Mouse (Mus musculus) cortical plate, adult 2 months (tissue): ENCODE results near the gene Serpine1. TPM values are rescaled to one million over a fixed set of nuclear protein-coding genes. Genes with fewer than 3 reads are reported as not detected.

ENCODE experiments used
- H3K27ac ChIP-seq: fragments of 200-500 bp; 2 replicates; pipeline ENCODE4 v1.5.1; 2012; ENCODE audit warnings: low read length, control low read depth, inconsistent platforms; ENCODE audit not compliant: insufficient read depth
- H3K4me1 ChIP-seq: fragments of 200-500 bp; 2 replicates; pipeline ENCODE4 v1.6.1; 2011; ENCODE audit warnings: low read length; ENCODE audit not compliant: control insufficient read depth, insufficient read depth
- H3K4me3 ChIP-seq: fragments of 200-500 bp; 2 replicates; pipeline ENCODE4 v1.5.1; 2011; ENCODE audit warnings: mild to moderate bottlenecking, low read length, control low read depth; ENCODE audit not compliant: insufficient read depth
- CTCF ChIP-seq: fragments of 200-500 bp; IDR thresholded peaks from 2 replicates; pipeline ENCODE4 v1.5.1; 2011; ENCODE audit warnings: mild to moderate bottlenecking, control low read depth, low read length; ENCODE audit not compliant: insufficient read depth; ENCODE audit errors: extremely low read depth
- POLR2A ChIP-seq: fragments of 200-500 bp; IDR thresholded peaks from 2 replicates; pipeline ENCODE4 v1.6.1; 2011; ENCODE audit warnings: mild to moderate bottlenecking, low read length, control low read depth; ENCODE audit not compliant: insufficient read depth; ENCODE audit errors: extremely low read depth
- polyA plus RNA-seq: library from polyadenylated mRNA; depleted of rRNA; stranded (reverse); fragments of >200 nt; gene quantifications from 2 replicates; pipeline ENCODE4 v1.2.3, GENCODE M21; 2012

Serpine1 gene
- polyA plus RNA-seq, 1 experiment: 0.54 TPM

DNA sequence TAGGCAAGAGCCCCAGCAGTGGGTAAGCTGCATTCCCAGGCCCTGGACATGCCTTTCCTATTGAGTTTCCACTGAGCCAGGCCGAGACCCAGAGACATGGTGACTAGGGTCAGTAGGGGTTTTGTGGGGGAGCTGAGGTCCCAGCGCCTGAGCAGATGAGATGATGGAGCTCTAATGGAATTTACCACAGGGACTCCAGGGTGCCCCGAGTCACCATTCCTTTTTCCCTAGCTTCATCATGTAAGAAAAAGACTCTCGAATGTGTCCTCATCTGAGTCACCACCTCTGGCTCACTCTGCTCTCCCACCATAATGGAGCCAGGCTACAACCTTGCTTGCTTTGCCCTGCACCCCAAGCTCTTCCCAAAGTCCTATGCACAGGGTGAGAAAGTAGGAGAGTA, 11.0 kb upstream of the Serpine1 start:
- no peak overlapping the region for H3K27ac ChIP-seq
- H3K4me3 ChIP-seq: no peak overlapping the region
- TF ChIP-seq POLR2A: no peak
- no peak for TF ChIP-seq CTCF
- H3K4me1 ChIP-seq: no peaks in the 10 kb centered on the region

DNA sequence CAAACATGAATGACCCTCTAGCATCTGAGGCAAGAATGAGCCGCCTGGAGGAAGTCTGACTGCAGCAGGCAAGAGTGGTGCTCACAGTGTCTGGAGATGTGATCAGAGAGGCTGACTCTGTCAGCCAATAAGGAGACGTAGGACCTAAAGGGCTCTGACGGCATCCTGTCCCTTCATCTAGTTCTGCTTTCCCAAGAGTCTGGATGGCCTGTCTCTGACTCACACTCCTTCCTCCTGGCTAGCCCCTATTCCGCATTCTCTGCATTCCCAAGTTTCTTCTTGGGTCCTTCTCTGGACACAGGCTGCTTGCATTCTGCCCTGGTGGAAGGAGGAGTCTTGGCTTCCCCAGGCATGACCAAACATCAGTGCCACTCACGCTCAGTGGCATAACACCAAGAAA, 7.8 kb upstream of the Serpine1 start:
- H3K4me3 ChIP-seq: no peak overlapping the region
- H3K4me1 ChIP-seq: peaks cover 3% of the 10 kb centered on the region; the same call in 1 of the 2 replicates
- TF ChIP-seq POLR2A (no peak), CTCF (no peak)
- no peak overlapping the region; the same call in 1 of the 2 replicates for H3K27ac ChIP-seq

DNA sequence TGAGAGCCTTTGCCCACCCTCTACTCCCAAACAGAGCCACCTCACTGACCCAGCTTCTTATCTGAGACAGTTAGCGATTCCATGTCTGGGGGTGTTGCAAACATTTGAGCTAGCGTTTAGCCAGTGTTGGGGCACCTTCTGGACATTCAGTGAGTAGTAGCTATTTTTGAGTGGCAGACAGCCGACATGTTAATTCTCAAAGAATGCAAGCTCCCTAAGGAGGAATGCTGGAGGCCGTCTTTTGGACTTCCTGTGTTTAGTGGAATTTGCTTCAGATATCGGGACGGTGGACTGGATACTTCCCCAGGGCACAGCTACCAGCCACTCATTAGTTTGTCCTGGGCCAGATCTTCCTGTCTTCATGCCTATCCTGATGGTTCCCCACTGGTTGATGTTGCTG, 6.5 kb upstream of the Serpine1 start:
- no peak overlapping the region for H3K4me3 ChIP-seq
- no peak for TF ChIP-seq POLR2A
- no peak for TF ChIP-seq CTCF
- H3K27ac ChIP-seq: no peak overlapping the region
- peaks cover 3% of the 10 kb centered on the region; the same call in 1 of the 2 replicates for H3K4me1 ChIP-seq

DNA sequence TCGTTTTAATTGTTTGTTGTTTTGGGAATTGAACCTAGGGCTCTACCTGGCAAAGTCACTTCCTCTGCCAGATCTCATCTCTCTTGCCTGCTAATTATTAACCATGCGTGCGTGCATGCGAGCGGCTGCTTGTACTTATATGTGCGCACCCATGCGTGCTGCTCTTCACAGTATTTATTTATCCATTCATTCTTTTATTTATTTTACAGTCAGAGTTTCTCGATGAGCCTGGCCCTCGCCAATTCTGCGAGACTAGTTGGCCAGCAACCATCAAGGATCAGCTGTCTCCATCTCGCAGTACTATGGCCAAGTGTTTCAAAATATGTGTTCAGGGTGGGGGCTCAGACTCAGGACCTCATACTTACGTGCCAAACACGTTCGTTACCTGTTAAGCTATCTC, 6.0 kb upstream of the Serpine1 start:
- H3K4me3 ChIP-seq: no peak overlapping the region
- H3K4me1 ChIP-seq: peaks cover 3% of the 10 kb centered on the region; the same call in 1 of the 2 replicates
- H3K27ac ChIP-seq: no peak overlapping the region
- TF ChIP-seq POLR2A (no peak), CTCF (no peak)

DNA sequence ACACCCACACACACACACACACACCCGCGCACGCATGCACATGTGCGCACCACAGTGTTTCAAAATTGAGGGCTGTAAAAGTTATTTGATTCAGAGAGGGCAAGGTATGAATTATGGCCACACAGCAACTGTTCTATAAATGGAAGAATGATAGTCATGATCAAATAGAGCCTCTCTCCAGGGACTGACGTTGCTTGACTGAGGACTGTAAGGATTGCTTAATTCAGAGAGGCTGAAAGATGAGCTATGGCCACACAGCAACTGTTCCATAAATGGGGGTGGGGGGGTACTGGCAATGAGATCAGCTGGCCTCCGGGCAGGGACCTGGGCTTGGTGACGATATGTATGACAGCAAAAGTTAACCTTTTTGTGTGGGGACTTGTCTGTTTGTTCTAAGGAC, 5.1 kb upstream of the Serpine1 start:
- no peak overlapping the region for H3K27ac ChIP-seq
- TF ChIP-seq CTCF (no peak), POLR2A (no peak)
- H3K4me3 ChIP-seq: no peak overlapping the region
- H3K4me1 ChIP-seq: peaks cover 3% of the 10 kb centered on the region; the same call in 1 of the 2 replicates

DNA sequence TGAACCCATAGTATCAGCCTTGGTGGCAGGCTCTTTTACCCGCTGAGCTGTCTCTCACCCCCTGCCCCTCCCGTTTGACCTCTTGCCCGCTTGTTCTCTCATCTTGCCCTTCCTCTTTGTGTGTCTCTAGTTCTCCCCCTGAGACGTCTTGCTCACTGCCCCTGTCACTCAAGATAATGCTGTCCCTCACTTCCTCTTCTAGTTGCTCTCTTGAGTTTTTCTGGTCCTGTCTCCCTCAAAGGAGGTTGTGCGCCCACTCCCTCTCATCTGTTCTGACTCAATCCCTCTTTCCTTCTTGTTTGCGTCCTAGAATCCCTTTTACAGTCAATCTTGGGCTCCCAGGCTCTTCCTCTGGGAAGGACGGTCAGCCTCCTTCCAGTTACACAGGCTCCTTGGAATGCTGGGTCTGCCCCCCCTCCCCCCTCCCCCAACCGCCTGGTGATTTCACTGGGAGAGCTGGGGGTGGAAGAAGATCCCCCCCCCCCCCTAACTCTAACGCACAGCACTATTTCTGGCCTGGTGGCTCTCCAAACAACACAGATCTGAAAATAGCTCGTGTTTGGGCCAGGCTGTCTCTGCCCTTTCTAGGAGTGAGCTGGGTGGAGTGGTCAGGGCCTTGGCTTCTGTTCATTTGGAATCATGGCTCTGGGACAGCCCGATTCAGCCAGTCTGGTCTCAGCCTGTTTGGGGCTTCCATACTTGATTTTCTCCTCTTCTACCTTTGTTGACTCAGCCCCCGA, 4.3 kb upstream of the Serpine1 start:
- Histone ChIP-seq H3K4me3 (no peak overlapping the region), H3K27ac (no peak overlapping the region), H3K4me1 (peaks cover 3% of the 10 kb centered on the region)
- TF ChIP-seq CTCF: no peak
- no peak for TF ChIP-seq POLR2A

DNA sequence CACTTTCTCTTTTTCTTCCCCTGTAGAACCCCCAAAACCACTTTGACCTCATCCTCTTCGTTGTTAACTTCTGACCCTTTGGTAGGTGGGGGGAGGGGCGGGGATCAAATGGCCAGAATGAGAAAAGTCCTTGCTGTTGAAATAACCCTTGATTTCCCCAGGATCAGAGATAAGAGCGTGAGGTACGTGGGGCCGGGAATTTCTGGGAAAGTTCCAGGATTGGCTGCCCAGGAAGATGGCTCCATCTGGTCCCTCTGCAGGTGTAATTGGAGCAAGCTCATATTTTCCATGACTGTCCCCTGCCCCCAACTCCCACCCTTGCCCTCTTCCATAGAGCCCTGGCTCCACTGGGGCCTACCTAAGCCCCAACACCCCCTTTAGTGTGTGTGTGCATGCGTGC, 3.7 kb upstream of the Serpine1 start:
- Histone ChIP-seq H3K4me1 (peaks cover 3% of the 10 kb centered on the region), H3K4me3 (no peak overlapping the region), H3K27ac (no peak overlapping the region)
- TF ChIP-seq CTCF: no peak
- TF ChIP-seq POLR2A: no peak

DNA sequence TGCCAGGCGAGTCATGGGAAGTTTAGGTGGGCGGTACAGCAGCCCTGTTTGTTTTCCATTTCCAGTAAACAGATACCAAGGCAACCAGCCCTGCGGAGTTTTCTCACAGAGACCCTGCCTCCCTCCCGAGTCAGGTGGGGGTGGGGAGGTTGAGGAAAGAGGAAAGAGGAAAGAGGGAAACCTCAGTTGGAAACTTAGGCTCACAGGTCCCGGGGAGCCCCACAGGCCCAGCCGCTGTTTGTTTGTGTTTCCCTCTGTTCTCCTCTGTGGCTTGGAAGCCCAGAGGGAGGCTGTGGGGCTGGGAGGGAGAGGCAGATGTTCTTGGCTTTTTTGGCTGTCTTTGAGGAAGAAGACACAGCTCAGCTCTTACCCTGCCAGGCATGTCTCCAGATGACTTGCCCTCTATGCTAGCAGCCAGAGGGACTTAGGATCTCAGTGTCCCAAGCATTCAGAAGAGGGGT, 2.2 kb upstream of the Serpine1 start:
- TF ChIP-seq POLR2A (no peak), CTCF (no peak)
- H3K4me3 ChIP-seq: no peak overlapping the region
- peaks cover 3% of the 10 kb centered on the region for H3K4me1 ChIP-seq
- H3K27ac ChIP-seq: no peak overlapping the region

DNA sequence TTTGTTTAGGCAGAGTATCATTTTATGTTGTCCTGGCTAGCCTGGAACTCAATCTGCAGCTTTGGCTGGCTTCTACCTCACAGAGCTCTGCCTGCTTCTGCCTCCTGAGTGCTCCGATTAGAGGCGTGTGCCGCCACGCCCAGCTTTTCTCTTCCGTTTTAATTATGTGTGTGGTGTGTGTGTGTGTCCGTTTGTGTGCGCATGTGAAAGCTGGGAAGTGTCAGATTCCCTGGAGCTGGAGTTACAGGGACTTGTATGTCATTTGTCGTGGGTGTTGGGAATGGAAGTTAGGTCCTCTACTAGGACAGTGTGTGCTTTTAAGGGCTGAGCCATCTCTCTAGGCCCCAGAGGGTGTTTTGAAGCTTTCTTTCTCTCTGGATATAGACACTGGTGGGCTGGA, 1.1 kb upstream of the Serpine1 start:
- Histone ChIP-seq H3K27ac (no peak overlapping the region), H3K4me3 (no peak overlapping the region), H3K4me1 (peaks cover 3% of the 10 kb centered on the region)
- TF ChIP-seq POLR2A (no peak), CTCF (no peak)

DNA sequence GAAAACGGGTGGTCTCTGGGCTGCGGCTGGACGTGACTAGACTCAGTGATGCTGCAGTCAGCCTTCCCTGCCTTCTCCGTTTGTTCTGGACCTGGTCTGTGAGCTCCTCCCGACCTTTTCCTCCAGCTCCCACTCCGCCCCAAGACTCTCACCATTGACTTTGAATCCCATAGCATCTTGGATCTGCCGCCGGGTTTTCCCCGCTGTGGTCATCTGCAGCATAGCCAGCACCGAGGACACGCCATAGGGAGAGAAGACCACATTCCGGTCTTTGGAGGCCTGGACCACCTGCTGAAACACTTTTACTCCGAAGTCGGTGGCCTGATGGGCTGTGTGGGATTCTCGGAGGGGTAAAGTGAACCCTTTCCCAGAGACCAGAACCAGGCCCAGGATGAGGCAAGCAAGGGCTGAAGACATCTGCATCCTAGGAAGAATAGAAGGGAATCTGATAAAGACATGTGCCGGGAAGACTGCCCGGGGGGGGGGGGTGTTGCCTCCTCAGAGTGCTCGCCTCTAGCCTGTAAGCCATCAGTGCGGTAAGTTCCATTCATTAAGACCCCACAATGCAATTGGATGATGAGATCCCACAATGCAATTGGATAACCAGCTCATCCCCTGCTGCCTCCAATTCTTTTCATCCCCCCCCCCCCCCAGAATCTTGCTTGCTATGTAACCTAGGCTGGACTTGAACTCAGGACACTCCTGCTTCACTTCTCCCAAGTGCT, 1.0 kb downstream of the Serpine1 start:
- TF ChIP-seq POLR2A (no peak), CTCF (no peak)
- no peak overlapping the region for H3K27ac ChIP-seq
- H3K4me3 ChIP-seq: no peak overlapping the region
- H3K4me1 ChIP-seq: peaks cover 2% of the 10 kb centered on the region

DNA sequence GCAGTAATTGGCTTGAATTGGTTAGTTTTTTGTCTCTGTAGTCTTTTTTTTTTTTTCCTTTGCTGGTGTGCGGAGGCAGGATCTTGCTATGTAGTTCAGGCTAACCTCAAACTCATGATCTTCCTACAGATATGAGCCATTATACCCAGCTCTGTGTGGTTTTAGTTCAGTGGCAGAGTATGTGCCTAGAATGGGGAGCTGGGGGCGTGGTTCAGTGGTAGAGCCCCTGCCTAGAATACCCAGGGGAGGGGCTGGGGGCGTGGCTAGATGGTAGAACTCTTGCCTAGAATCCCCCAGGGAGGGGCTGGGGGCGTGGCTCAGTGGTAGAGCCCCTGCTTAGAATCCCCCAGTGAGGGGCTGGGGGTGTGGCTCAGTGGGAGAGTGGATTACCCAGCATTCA, 3.4 kb downstream of the Serpine1 start:
- TF ChIP-seq CTCF: no peak
- no peak for TF ChIP-seq POLR2A

More for the DNA sequence above, 3.4 kb downstream of the Serpine1 start:
- Histone ChIP-seq H3K4me1 (no peaks in the 10 kb centered on the region; the same call in 1 of the 2 replicates), H3K27ac (no peak overlapping the region), H3K4me3 (no peak overlapping the region)
